Mouse (Mus musculus) spleen, postnatal 4 days (tissue): ENCODE data around the gene Kif21b.
A peak's percentile ranks its signal among the peaks of the same experiment; 100 is the strongest.

Source experiments
- DNase-seq, 2 experiments: peaks; one replicate each; pipeline ENCODE4 v3.0.0; 2022; ENCODE audit warnings: low spot score in 2 of 2

The Kif21b gene

GRCm38 (mm10) chr1:136128944-136129589 is 2.1 kb upstream of the Kif21b start:
- DNase-seq: no peak

GRCm38 (mm10) chr1:136130107-136130506 is 1.1 kb upstream of the Kif21b start:
- DNase-seq: no peak

GRCm38 (mm10) chr1:136131603-136132291 is 558 bp downstream of the Kif21b start:
- DNase-seq: no peak

- no peak for DNase-seq
Measured at GRCm38 (mm10) chr1:136132386-136133201, 1.4 kb downstream of the Kif21b start.

- no peak for DNase-seq
Measured at GRCm38 (mm10) chr1:136133570-136134240, 2.5 kb downstream of the Kif21b start.

- no peak for DNase-seq
Measured at GRCm38 (mm10) chr1:136134547-136134946, 3.4 kb downstream of the Kif21b start.

- peak; percentile 77 to 80 for DNase-seq
Measured at GRCm38 (mm10) chr1:136135046-136135445, 3.9 kb downstream of the Kif21b start.

GRCm38 (mm10) chr1:136135777-136136444 is 4.7 kb downstream of the Kif21b start:
- peak in 1 of 2 experiments; percentile 29 for DNase-seq

GRCm38 (mm10) chr1:136136547-136136946 is 5.4 kb downstream of the Kif21b start:
- no peak for DNase-seq

- no peak for DNase-seq
Measured at GRCm38 (mm10) chr1:136137071-136137531, 5.9 kb downstream of the Kif21b start.

- peak; percentile 54 to 80 for DNase-seq
Measured at GRCm38 (mm10) chr1:136137575-136137974, 6.4 kb downstream of the Kif21b start.

- DNase-seq: no peak
Measured at GRCm38 (mm10) chr1:136138191-136138830, 7.1 kb downstream of the Kif21b start.

- peak; percentile 76 to 85 for DNase-seq
Measured at GRCm38 (mm10) chr1:136139990-136140640, 8.9 kb downstream of the Kif21b start.

- no peak for DNase-seq
Measured at GRCm38 (mm10) chr1:136141176-136141950, 10.2 kb downstream of the Kif21b start.

- DNase-seq: no peak
Measured at GRCm38 (mm10) chr1:136142336-136142735, 11.1 kb downstream of the Kif21b start.

GRCm38 (mm10) chr1:136143514-136143913 is 12.3 kb downstream of the Kif21b start:
- no peak for DNase-seq

GRCm38 (mm10) chr1:136149702-136150101 is 18.5 kb downstream of the Kif21b start:
- DNase-seq: no peak

GRCm38 (mm10) chr1:136151371-136151770 is 20.2 kb downstream of the Kif21b start:
- DNase-seq: no peak

- DNase-seq: no peak
Measured at GRCm38 (mm10) chr1:136156304-136156703, 25.1 kb downstream of the Kif21b start.
